Mouse (Mus musculus): Measurements from ENCODE around the gene Mob3b.

DNA sequence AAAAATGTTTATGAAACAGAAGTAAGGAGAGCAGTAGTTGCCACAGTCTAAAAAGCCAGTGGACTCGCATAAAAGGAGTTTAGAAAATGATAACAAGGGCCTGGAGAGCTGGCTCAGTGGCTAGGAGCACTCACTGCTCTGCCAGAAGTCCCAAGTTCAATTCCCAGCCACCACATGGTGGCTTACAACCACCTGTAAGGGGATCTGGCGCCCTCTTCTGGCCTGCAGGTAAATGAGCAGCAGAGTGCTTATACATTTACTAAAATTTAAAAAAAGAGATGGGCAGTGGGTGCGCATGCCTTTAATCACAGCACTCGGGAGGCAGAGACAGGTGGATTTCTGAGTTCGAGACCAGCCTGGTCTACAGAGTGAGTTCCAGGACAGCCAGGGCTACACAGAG lies 251.9 kb downstream of the Mob3b start:
- TF ChIP-seq EP300 (IDR thresholded peaks at IDR 0.05; ENCODE audit: insufficient read depth, low read depth, low read length): 0 out of 2 replicates have a peak, but pooled peaks have one; percentile 31
- TF ChIP-seq CTCF (IDR thresholded peaks at IDR 0.05; ENCODE audit: low read depth, low read length): peak; percentile 77

All from ES-Bruce4 (cell line).